ENCODE assay signal across 24 mouse cellular contexts in the genomic region with DNA sequence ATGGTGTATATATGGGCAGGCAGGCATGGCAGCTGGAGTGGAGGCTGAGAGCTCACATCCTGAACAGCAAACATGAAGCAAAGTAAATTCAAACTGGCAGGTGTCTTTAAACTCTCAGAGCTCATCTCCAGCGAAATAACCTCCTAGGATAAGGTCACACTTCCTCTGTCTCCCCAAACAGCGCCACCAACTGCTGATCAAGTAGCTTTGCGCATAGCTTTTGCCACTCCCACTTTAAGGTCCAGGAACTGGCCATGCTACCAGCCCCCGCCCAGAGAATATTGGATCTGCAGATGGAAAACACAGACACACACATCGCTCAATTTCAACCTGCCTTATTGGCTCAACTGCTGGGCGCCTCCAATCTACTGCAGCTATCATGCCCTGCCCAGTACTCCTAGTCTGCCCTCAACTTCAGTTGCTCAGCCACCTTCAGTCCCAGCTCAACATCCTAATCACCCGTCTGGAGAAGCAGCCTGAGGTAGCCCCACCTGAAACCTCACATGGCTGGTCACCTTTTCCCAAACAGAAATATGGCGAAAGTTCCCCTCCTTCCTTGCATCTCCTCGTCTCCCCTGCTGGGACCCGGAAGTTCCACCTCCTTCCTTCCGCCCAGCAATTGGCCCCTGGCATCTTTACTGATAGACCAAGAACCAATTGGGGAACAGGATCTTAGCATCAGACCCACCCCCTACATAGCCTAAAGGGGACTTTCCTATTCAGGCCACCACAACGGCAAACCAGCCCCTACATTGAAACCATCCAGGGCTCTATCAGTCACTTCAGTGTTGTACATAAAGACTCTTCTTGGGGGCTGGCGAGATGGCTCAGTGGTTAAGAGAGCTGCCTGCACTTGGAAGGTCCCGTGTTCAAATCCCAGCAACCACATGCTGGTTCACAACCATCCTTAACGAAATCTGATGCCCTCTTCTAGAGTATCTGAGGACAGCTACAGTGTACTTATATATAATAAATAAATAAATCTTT.
DNase-seq lines count a peak whose midpoint lies in the region; ATAC-seq and TF ChIP-seq lines count a peak whose summit lies in the region.
"Had no signal": no experiment of that assay in that cellular context is flagged by ENCODE, and none has a peak within 500 bp of the region (broad histone marks: within the 10 kb centered on the region; RNA-seq: fewer than 3 reads in every experiment).

No protein-coding gene starts in this region.

- POLR2A ChIA-PET in Patski (lab: Charles Lee) = no interaction called here

- TF ChIP-seq POLR2A in liver, adult 2 months (IDR thresholded peaks at IDR 0.05; ENCODE audit: extremely low read depth, insufficient read depth, low read length) = no peak
- peak; percentile 72 for TF ChIP-seq POLR2A in CH12.LX (IDR thresholded peaks at IDR 0.05; ENCODE audit: low read depth, low read length)

- H3K4me1 ChIP-seq in liver, adult 2 months (ENCODE audit: control insufficient read depth, insufficient read depth, low read length) = no peaks in the 10 kb centered on the region
- H3K4me1 ChIP-seq in CH12.LX (ENCODE audit: control insufficient read depth in 1 of 2, insufficient read depth in 2 of 2) = peaks cover 4 to 21% of the 10 kb centered on the region in 2 experiments; a peak in 3 of 4 replicates
- H3K4me1 ChIP-seq in stomach, postnatal 0 days (replicated peaks; ENCODE audit: control insufficient read depth, insufficient read depth) = no peaks in the 10 kb centered on the region
- H3K4me1 ChIP-seq: forebrain, embryonic 15.5 days; limb, embryonic 13.5 days; neural tube, embryonic 15.5 days; stomach, embryonic 15.5 days had no signal

- H3K4me2 ChIP-seq in CH12.LX (ENCODE audit: insufficient read depth, low read depth, poor library complexity, severe bottlenecking) = peak overlapping the region; percentile 65
- no peak overlapping the region for H3K4me2 ChIP-seq in stomach, postnatal 0 days (replicated peaks; ENCODE audit: low read depth)
- H3K4me2 ChIP-seq: forebrain, embryonic 15.5 days; heart, embryonic 15.5 days; hindbrain, embryonic 14.5 days; limb, embryonic 13.5 days; midbrain, embryonic 11.5 days; neural tube, embryonic 15.5 days; stomach, embryonic 15.5 days had no signal

- DNase-seq in liver, adult 2 months (ENCODE audit: extremely low read depth, low read depth, low spot score) = peak; percentile 40
- no peak for DNase-seq in liver
- peak; percentile 95 for DNase-seq in CH12.LX (ENCODE audit: extremely low read depth)
- no peak for DNase-seq in Patski (ENCODE audit: low read depth, low spot score)
- DNase-seq in stomach, postnatal 0 days (ENCODE audit: low spot score) = no peak
- DNase-seq in adrenal gland, postnatal 4 days (ENCODE audit: low spot score in 2 of 2) = no peak
- no peak for DNase-seq in left cerebral cortex, postnatal 10 days (ENCODE audit: extremely low spot score in 1 of 2, low spot score in 2 of 2)
- DNase-seq: adrenal gland, postnatal 25 days; B cell, adult 2 months; cerebellum, adult 9-11 months; gastrocnemius, postnatal 10 days; heart, postnatal 4 days; kidney, adult 18-20 months; lung, postnatal 14 days had no signal

- peak; percentile 43 for TF ChIP-seq RAD21 in CH12.LX (IDR thresholded peaks at IDR 0.05; ENCODE audit: low read depth, low read length)

- peak; percentile 24; the same call in 1 of the 2 replicates for TF ChIP-seq CTCF in liver, adult 2 months (IDR thresholded peaks at IDR 0.05; ENCODE audit: low read depth, low read length)
- TF ChIP-seq CTCF in CH12.LX (conservative IDR thresholded peaks at IDR 0.05 in 1 of 2, IDR thresholded peaks at IDR 0.05 in 1 of 2; ENCODE audit: low read depth in 2 of 2, low read length in 2 of 2) (peak; percentile 49 to 81), Patski (IDR thresholded peaks at IDR 0.05) (peak; percentile 11)
- TF ChIP-seq CTCF in stomach, postnatal 0 days (IDR thresholded peaks at IDR 0.05; ENCODE audit: low read depth) = 0 out of 2 replicates have a peak, but pooled peaks have one; percentile 4

- no peaks in the 10 kb centered on the region for H3K27me3 ChIP-seq in liver, adult 2 months (ENCODE audit: control insufficient read depth, insufficient read depth, low read length)
- no peaks in the 10 kb centered on the region for H3K27me3 ChIP-seq in CH12.LX (replicated peaks)
- no peaks in the 10 kb centered on the region for H3K27me3 ChIP-seq in Patski
- H3K27me3 ChIP-seq in stomach, postnatal 0 days (ENCODE audit: control insufficient read depth, insufficient read depth, low read length) = no peaks in the 10 kb centered on the region
- H3K27me3 ChIP-seq: forebrain, embryonic 15.5 days; heart, embryonic 15.5 days; limb, embryonic 13.5 days; neural tube, embryonic 15.5 days; stomach, embryonic 15.5 days had no signal

- 85% methylated on average over 15 of the region's 15 CpGs for WGBS in liver, adult 2 months
- 84% methylated on average over 15 of the region's 15 CpGs for WGBS in stomach, postnatal 0 days

- H3K36me3 ChIP-seq in liver, adult 2 months (ENCODE audit: control insufficient read depth, insufficient read depth, low read length) = no peaks in the 10 kb centered on the region
- H3K36me3 ChIP-seq in CH12.LX (replicated peaks in 1 of 2; ENCODE audit: control insufficient read depth in 1 of 2, insufficient read depth in 1 of 2, low read length in 1 of 2) = peaks cover 0 to 3% of the 10 kb centered on the region in 2 experiments
- no peaks in the 10 kb centered on the region for H3K36me3 ChIP-seq in stomach, postnatal 0 days (ENCODE audit: control insufficient read depth, insufficient read depth, low read length)
- H3K36me3 ChIP-seq: embryonic facial prominence, embryonic 10.5 days; forebrain, embryonic 15.5 days; heart, embryonic 15.5 days; limb, embryonic 13.5 days; neural tube, embryonic 15.5 days; stomach, embryonic 15.5 days had no signal

- dilution Hi-C loops in CH12.LX (cut with MboI; ENCODE audit: extremely low pct_ligation_motif_present, extremely low pct_unique_long_range_greater_than_20kb, low sequenced_read_pairs) = no loop called here

- no peak overlapping the region for H3K27ac ChIP-seq in liver, adult 2 months (replicated peaks; ENCODE audit: insufficient read depth, low read depth, low read length)
- H3K27ac ChIP-seq in CH12.LX (ENCODE audit: insufficient read depth, low read depth) = peak overlapping the region; percentile 81
- H3K27ac ChIP-seq in stomach, postnatal 0 days (replicated peaks) = no peak overlapping the region
- H3K27ac ChIP-seq: embryonic facial prominence, embryonic 10.5 days; forebrain, embryonic 15.5 days; heart, embryonic 15.5 days; hindbrain, embryonic 14.5 days; kidney, postnatal 0 days; limb, embryonic 13.5 days; neural tube, embryonic 15.5 days; stomach, embryonic 15.5 days had no signal

- 0 out of 2 replicates have a peak, but pooled peaks have one; percentile 13 for TF ChIP-seq EP300 in CH12.LX (IDR thresholded peaks at IDR 0.05; ENCODE audit: low read length)
- TF ChIP-seq EP300 in stomach, postnatal 0 days (optimal IDR thresholded peaks at IDR 0.05) = no peak

- CTCF ChIA-PET in Patski (lab: Charles Lee) = interaction anchor here (1.9 kb wide), 1 partner anchor 10 kb away, joined by 8 read pairs; no protein-coding TSS in a partner anchor

- no peak overlapping the region for H3K4me3 ChIP-seq in liver, adult 2 months (ENCODE audit: insufficient read depth, low read depth, low read length)
- peak overlapping the region; percentile 75 to 99 (median 82) for H3K4me3 ChIP-seq in CH12.LX (replicated peaks in 1 of 3; ENCODE audit: low read depth in 2 of 3, low read length in 2 of 3, poor library complexity in 1 of 3)
- no peak overlapping the region for H3K4me3 ChIP-seq in stomach, postnatal 0 days (ENCODE audit: low read depth, low read length)
- H3K4me3 ChIP-seq: embryonic facial prominence, embryonic 10.5 days; forebrain, embryonic 15.5 days; heart, embryonic 15.5 days; limb, embryonic 13.5 days; neural tube, embryonic 15.5 days; stomach, embryonic 15.5 days had no signal

- H3K9ac ChIP-seq in liver, adult 2 months (ENCODE audit: low read depth, low read length) = no peak overlapping the region
- peak overlapping the region; percentile 91 for H3K9ac ChIP-seq in CH12.LX (ENCODE audit: insufficient read depth, low read depth)
- no peak overlapping the region for H3K9ac ChIP-seq in stomach, postnatal 0 days (ENCODE audit: low read length)
- H3K9ac ChIP-seq: forebrain, embryonic 15.5 days; heart, embryonic 15.5 days; hindbrain, embryonic 14.5 days; limb, embryonic 13.5 days; neural tube, embryonic 15.5 days; stomach, embryonic 15.5 days had no signal

- intact Hi-C loops in left cerebral cortex, postnatal 10 days (cut with DNase I) = no loop called here

- H3K79me2 ChIP-seq in liver, adult 2 months (ENCODE audit: control insufficient read depth, insufficient read depth, low read length) = no peaks in the 10 kb centered on the region
- H3K79me2 ChIP-seq in CH12.LX (replicated peaks; ENCODE audit: control insufficient read depth, extremely low read depth, insufficient read depth, poor library complexity, severe bottlenecking) = no peaks in the 10 kb centered on the region

- no peaks in the 10 kb centered on the region for H3K9me3 ChIP-seq in CH12.LX (replicated peaks; ENCODE audit: low read length)
- H3K9me3 ChIP-seq in stomach, postnatal 0 days (ENCODE audit: control insufficient read depth, low read length) = no peaks in the 10 kb centered on the region
- H3K9me3 ChIP-seq: embryonic facial prominence, embryonic 10.5 days; forebrain, embryonic 15.5 days; heart, embryonic 15.5 days; limb, embryonic 13.5 days; neural tube, embryonic 15.5 days; stomach, embryonic 15.5 days had no signal

- ATAC-seq in Patski = no peak
- no peak for ATAC-seq in stomach, postnatal 0 days (ENCODE audit: low FRiP score, low TSS enrichment)
- ATAC-seq: forebrain, embryonic 15.5 days; inflammation-experienced regulatory T-cells, adult 6 months had no signal

- in situ Hi-C loops in CH12.LX (cut with MboI; ENCODE audit: low pct_ligation_motif_present, low pct_unique_long_range_greater_than_20kb, low sequenced_read_pairs) = loop anchor here (25.0 kb wide), 1 partner anchor 589 kb away; no protein-coding TSS in a partner anchor
- in situ Hi-C loops in Patski (cut with MboI; ENCODE audit: low pct_unique_long_range_greater_than_20kb) = no loop called here

TF ChIP-seq in CH12.LX, 34 proteins besides CTCF, POLR2A, EP300 and RAD21 (continues in another document):
- TF ChIP-seq ZKSCAN1 (IDR thresholded peaks at IDR 0.05; ENCODE audit: borderline replicate concordance, low read depth, low read length) = no peak
- no peak for TF ChIP-seq ZC3H11A (IDR thresholded peaks at IDR 0.05; ENCODE audit: low read depth, low read length)
- peak; percentile 74 for TF ChIP-seq MYC (IDR thresholded peaks at IDR 0.05; ENCODE audit: low read depth, low read length)
- TF ChIP-seq JUN (IDR thresholded peaks at IDR 0.05; ENCODE audit: insufficient read depth, low read depth, low read length) = no peak
- TF ChIP-seq SMC3 (IDR thresholded peaks at IDR 0.05; ENCODE audit: low read depth, low read length) = peak; percentile 51
- TF ChIP-seq GABPA (IDR thresholded peaks at IDR 0.05; ENCODE audit: insufficient replicate concordance, low read depth, low read length) = no peak
- TF ChIP-seq NRF1 (IDR thresholded peaks at IDR 0.05; ENCODE audit: low read depth, low read length) = 0 out of 2 replicates have a peak, but pooled peaks have one; percentile 24
- TF ChIP-seq MXI1 (IDR thresholded peaks at IDR 0.05; ENCODE audit: low read depth, low read length) = peak; percentile 37; the same call in 1 of the 2 replicates

Comparison
In these comparisons a context has a peak if more than half of its experiments do, and no peak if none do; other contexts are left out.
1. DNase-seq: peak in liver, adult 2 months (single experiment) and CH12.LX (single experiment); none in liver (single experiment), Patski (single experiment), stomach, postnatal 0 days (single experiment), adrenal gland, postnatal 4 days (0 of 2) and left cerebral cortex, postnatal 10 days (0 of 2).
2. H3K4me3 ChIP-seq: peak in CH12.LX (3 of 3); none in liver, adult 2 months (single experiment) and stomach, postnatal 0 days (single experiment).
3. CTCF ChIP-seq: peak in every context shown above with its lines; median percentile 65 in CH12.LX; 24 in liver, adult 2 months; 11 in Patski; 4 in stomach, postnatal 0 days.